Comparison of ENCODE assay signal across 10 mouse cellular contexts in genomic region chr6:97857690-97858089, GRCm38 (mm10). TPM values are rescaled to one million over a fixed set of nuclear protein-coding genes. Genes with fewer than 3 reads are reported as not detected.
DNase-seq lines count a peak whose midpoint lies in the region; ATAC-seq lines count a peak whose summit lies in the region.
"Had no signal": no experiment of that assay in that cellular context is flagged by ENCODE, and none has a peak within 500 bp of the region (broad histone marks: within the 10 kb centered on the region; RNA-seq: fewer than 3 reads in every experiment).

No protein-coding gene starts in this region.

- no peak overlapping the region for H3K4me3 ChIP-seq in neural tube, embryonic 11.5 days (ENCODE audit: low read depth, low read length)
- H3K4me3 ChIP-seq: heart, embryonic 15.5 days; megakaryocyte, embryonic 14.5 days had no signal

- ATAC-seq in neural tube, embryonic 11.5 days (ENCODE audit: insufficient read depth, low FRiP score, low TSS enrichment): no peak
- peak; percentile 81 to 86 for ATAC-seq in hematopoietic stem cell, adult 5-6 weeks (replicated peaks in 1 of 2; ENCODE audit: insufficient read depth in 1 of 2, low FRiP score in 2 of 2, low TSS enrichment in 1 of 2, low read depth in 1 of 2, poor library complexity in 2 of 2, severe bottlenecking in 2 of 2)
- peak; percentile 87 for ATAC-seq in megakaryocyte progenitor cell, adult 5-6 weeks (replicated peaks; ENCODE audit: poor library complexity)

- 49% methylated on average over 3 of the region's 3 CpGs for WGBS in neural tube, embryonic 11.5 days

- H3K9me3 ChIP-seq in neural tube, embryonic 11.5 days (ENCODE audit: control insufficient read depth, low read length): no peaks in the 10 kb centered on the region
- H3K9me3 ChIP-seq: heart, embryonic 15.5 days; megakaryocyte, embryonic 14.5 days had no signal

- no peak overlapping the region for H3K9ac ChIP-seq in neural tube, embryonic 11.5 days (ENCODE audit: low read length)
- H3K9ac ChIP-seq: heart, embryonic 15.5 days had no signal

- no peaks in the 10 kb centered on the region for H3K4me1 ChIP-seq in neural tube, embryonic 11.5 days (ENCODE audit: control insufficient read depth, insufficient read depth, low read length)

- peak; percentile 41 for DNase-seq in adrenal gland, postnatal 14 days
- DNase-seq in adrenal gland, adult 2 months: no peak
- DNase-seq in neural tube, embryonic 11.5 days (ENCODE audit: low spot score): peak; percentile 21
- no peak for DNase-seq in neural tube, embryonic 10.5 days (ENCODE audit: extremely low spot score, low spot score)
- no peak for DNase-seq in thymus, postnatal 0 days (ENCODE audit: low spot score)
- no peak for DNase-seq in yolk sac, embryonic 10.5 days (ENCODE audit: low spot score)

- no peaks in the 10 kb centered on the region for H3K36me3 ChIP-seq in neural tube, embryonic 11.5 days (ENCODE audit: control insufficient read depth, insufficient read depth, low read length)
- H3K36me3 ChIP-seq: heart, embryonic 15.5 days had no signal

- no peaks in the 10 kb centered on the region for H3K27me3 ChIP-seq in neural tube, embryonic 11.5 days (ENCODE audit: control insufficient read depth, insufficient read depth, low read length)
- H3K27me3 ChIP-seq: heart, embryonic 15.5 days; megakaryocyte, embryonic 14.5 days had no signal

- H3K4me2 ChIP-seq in neural tube, embryonic 11.5 days (ENCODE audit: low read depth): no peak overlapping the region
- H3K4me2 ChIP-seq: heart, embryonic 15.5 days had no signal

- H3K27ac ChIP-seq in neural tube, embryonic 11.5 days (ENCODE audit: low read depth, low read length): no peak overlapping the region
- H3K27ac ChIP-seq: heart, embryonic 15.5 days had no signal

RNA-seq across cellular contexts. Expression of gene Mitf, which starts 50.8 kb away (rescaled TPM):
- total RNA-seq in adrenal gland, postnatal 14 days (2021): 5.3 and 8.2 TPM in 2 replicates
- 1 to 10 TPM; 8.6 to 8.8 TPM for total RNA-seq in adrenal gland, adult 2 months (2021)
- polyA plus RNA-seq in adrenal gland, adult 2 months (2012; rRNA removed): 3.3 and 4.1 TPM in 2 replicates
- 1.1 and 1.4 TPM in 2 replicates for polyA plus RNA-seq in neural tube, embryonic 11.5 days (2014; fragmentation: Nextera tagmentation; extraction: Ambion mirVana)
- total RNA-seq in hematopoietic stem cell, adult 5-6 weeks (2017): 9.6 and 10.8 TPM in 2 replicates
- 7.6 and 9.7 TPM in 2 replicates for total RNA-seq in megakaryocyte progenitor cell, adult 5-6 weeks (2015)
- total RNA-seq in megakaryocyte progenitor cell, adult 5-6 weeks (2017): 5.8 and 7.9 TPM in 2 replicates
- 1.0 and 1.2 TPM in 2 replicates for polyA plus RNA-seq in thymus, postnatal 0 days (2015; fragmentation: Nextera tagmentation; extraction: Ambion mirVana)

Comparison
In these comparisons a context has a peak if more than half of its experiments do, and no peak if none do; other contexts are left out.
1. DNase-seq: peak in adrenal gland, postnatal 14 days (single experiment) and neural tube, embryonic 11.5 days (single experiment); none in adrenal gland, adult 2 months (single experiment), neural tube, embryonic 10.5 days (single experiment), thymus, postnatal 0 days (single experiment) and yolk sac, embryonic 10.5 days (single experiment).